Mouse (Mus musculus) T-helper 17 cell (primary cell): ENCODE measurements around the gene Dicer1.

ENCODE experiments used
- in situ Hi-C, 2 experiments: fragments of 300-600 bp; cut with MboI, MseI; formaldehyde crosslinking; loops; 1 replicate in 1 of 2; 2 replicates in 1 of 2; pipeline ENCODE4 v1.15.1; 2025; ENCODE audit warnings: high pct_unique_total_duplicates in 2 of 2

Gene Dicer1

DNA sequence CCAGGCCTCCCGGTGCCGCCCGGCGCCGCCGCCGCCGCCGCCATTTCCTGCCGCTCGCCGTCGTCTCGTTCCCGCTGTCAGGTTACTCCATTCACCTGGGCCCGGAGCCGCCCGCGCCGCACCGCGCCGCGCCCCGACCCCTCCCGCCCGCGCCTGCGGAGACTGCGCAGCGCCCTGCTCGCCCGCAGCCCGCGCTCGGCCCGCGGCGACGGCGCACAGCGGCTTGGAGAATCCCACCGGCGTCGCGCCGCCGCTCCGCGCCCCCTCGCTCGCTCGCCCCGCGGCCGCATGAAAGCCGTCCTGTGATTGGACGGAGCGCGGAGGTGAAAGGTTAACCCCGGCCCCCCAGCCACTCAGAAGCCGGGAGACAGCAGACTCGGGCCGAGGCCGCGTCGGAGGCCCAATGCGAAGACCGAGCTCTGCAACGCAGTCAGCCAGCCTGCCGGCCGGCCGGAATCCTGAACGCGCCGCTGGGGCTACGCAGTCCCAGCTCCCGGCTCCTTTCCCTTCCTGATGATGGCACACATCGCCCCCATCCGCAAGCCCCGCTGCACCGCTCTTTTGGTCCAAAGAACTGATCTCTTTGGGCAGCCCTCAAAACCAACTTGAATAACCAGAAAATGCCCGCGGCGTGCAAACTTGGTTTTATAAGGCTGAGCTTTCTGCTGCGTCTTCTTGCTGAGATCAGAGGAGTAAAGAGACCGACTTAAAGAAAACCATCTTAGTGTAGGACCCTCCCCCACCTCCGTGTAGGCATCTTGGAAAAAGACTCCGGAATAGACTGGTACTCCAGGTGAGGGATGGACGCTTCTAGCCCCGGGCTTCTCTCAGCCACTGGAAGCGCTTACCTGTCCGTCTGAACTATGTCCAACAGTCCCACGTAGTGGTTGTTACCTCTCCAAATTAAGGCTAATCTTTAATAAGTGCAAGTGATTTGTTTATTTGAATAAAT lies at the start of gene Dicer1:
Dicer1 (minus strand) TSS at position 139 of the 952 bp plus-strand sequence.
- in situ Hi-C loops, result no loop called here

- in situ Hi-C loops, result no loop called here
Measured at GRCm38 (mm10) chr12:104799365-104799764, 47.6 kb upstream of the Dicer1 start.

GRCm38 (mm10) chr12:104797905-104798304 lies 46.2 kb upstream of the Dicer1 start:
- in situ Hi-C loops, result no loop called here

DNA sequence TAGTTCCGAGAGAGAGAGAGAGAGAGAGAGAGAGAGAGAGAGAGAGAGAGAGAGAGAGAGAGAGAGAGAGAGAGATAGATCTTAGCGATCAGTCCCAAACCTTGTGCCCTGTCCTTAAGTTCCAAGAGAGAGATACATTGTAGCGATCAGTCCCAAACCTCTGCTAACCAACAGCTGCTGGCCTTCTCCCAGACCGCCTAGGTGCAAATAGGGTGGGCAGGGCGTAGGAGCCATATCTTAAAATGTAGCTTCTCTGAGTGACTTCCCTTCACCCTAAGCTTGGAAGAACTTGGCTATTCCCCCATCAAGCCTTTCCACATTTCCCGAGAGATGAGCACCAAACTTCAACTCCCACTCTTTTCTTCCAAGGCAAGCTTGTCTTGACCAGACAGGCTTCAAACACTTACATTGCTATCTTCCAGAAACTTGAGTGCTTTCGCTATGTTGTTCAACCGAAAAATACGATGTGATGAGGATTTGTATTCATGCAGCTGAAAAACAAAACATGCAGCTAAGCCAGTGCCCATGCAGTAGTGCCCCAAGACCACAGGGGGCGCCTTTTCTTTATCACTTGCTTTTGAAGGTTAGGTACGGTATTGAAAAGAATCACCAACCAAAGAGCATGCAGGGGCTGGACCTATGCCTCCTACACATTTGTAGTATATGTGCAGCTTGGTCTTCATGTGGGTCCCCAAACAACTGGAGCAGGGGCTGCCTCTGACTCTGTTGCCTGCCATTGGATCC lies 45.1 kb upstream of the Dicer1 start:
- in situ Hi-C loops, result no loop called here

- in situ Hi-C loops, result no loop called here
Measured at GRCm38 (mm10) chr12:104794957-104795356, 43.2 kb upstream of the Dicer1 start.

GRCm38 (mm10) chr12:104793486-104793885 lies 41.7 kb upstream of the Dicer1 start:
- in situ Hi-C loops, result no loop called here

GRCm38 (mm10) chr12:104777603-104778002 lies 25.9 kb upstream of the Dicer1 start:
- in situ Hi-C loops, result loop anchor here in 1 of 2 experiments (5.0 kb wide), 1 partner anchor 1225 kb away; no protein-coding TSS in a partner anchor

GRCm38 (mm10) chr12:104771941-104772340 lies 20.2 kb upstream of the Dicer1 start:
- in situ Hi-C loops, result no loop called here

DNA sequence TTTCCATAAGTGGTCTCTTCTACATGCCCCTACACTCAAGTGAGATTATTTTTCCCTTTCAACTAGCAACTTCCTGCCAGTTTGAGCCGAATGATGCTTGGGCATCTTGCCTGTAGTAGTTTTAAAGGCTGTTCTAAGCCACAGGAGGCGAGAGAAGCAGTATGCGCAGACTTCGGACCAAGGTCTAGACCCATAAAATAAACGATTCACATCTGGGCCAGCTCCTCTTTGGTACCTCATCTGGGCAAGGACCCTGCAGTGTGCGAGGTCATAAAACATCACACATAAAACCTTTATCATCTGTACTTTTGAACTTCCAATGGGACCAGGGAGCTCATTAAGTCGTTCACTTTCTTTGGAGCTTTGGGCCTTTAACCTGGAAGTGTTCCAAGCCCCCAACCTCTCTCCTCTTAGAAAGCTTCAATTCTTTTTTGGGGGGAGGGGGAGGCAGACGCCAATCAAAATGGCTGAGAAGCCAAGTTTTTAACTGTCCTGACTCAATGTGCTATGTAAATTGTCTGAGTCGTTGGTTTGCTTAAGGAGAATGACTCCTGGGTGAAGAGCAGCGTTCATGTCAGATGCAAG lies 17.5 kb upstream of the Dicer1 start:
- in situ Hi-C loops, result no loop called here

DNA sequence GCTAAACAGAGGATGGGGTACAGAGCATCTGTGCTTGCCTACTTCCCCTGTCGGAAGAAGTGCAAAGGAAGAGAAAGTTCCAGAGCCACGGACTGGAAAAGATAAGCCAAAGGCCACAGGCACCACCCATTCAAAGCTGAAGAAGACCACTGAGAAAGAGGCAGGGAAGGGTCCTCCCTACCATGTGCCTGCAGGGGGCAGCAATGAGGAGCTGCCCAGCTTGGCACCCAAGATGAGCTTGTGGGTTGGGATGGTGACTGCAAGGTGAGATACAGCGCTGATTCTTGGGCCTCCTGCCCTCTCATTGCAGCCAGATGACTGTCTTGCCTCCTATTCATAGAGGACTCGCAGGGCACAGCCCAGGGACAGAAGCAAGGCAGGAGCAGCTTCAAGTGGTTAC lies 15.4 kb upstream of the Dicer1 start:
- in situ Hi-C loops, result no loop called here

DNA sequence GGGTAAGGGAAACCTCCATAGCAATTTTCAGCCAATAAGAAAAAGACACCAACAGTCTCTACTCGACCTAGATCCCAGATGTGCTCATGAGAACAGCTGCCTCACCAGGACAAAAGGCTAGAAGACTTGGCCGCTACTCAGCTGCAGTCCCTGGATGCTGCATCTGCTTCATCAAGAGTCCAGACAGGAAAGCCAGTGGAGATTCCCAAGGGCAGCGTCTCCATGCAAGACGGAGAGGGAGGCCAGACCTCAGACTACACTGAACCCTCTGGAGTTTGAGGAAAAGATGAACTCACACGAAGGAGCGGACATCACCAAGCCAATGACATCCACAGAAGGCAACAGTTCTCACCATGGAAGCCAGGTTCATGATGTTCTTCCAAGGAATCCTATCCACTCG lies 14.0 kb upstream of the Dicer1 start:
- in situ Hi-C loops, result no loop called here

DNA sequence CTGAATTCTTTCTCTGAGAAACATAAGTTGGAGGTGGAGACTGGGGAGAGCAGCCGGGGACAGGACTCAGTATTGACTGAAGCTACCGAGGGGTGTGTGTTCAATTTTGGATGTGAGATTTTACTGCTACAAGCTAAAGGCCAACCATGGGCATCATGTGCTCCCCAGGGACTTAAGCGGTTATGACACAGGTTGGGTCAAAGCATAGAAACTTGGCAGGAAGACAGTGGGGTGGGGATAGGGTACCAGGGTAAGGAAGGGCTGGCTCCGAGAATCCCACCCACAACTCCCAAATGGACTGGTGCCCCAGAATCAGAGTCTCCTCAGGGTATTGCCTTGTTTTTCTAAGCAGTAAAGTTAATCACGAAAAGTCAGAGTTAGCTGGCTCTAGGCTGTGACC lies 13.4 kb upstream of the Dicer1 start:
- in situ Hi-C loops, result no loop called here

- in situ Hi-C loops, result no loop called here
Measured at GRCm38 (mm10) chr12:104763918-104764317, 12.2 kb upstream of the Dicer1 start.

- in situ Hi-C loops, result no loop called here
Measured at GRCm38 (mm10) chr12:104761411-104761810, 9.7 kb upstream of the Dicer1 start.

- in situ Hi-C loops, result loop anchor here in 1 of 2 experiments (5.0 kb wide), 1 partner anchor 279 kb away; no protein-coding TSS in a partner anchor
Measured at GRCm38 (mm10) chr12:104758066-104758465, 6.3 kb upstream of the Dicer1 start.

- in situ Hi-C loops, result no loop called here
Measured at GRCm38 (mm10) chr12:104753686-104754085, 1.9 kb upstream of the Dicer1 start.

DNA sequence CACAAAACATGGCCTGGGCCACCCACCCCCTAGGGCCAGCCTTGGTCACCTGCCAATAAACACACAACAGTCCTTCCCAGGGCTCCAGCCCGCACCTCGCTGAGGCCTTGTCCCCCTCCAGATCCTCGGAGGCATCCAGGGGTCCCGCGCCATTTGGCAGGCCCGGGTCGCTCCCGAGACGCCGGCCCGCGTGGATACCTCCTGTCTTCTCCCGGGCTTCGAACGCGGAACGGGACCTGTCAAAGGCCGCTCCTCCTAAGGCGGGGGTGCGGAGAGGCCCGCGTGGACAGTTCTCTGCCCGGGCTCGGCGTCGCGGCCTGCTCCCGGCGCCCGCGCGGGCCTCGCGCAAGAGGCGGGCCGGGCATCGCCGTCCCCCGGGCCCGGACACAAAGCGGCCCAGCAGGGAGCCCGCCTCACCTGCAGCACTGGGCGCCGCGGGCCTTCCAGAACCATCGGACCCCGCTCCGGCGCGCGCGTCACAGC lies 380 bp downstream of the Dicer1 start:
- in situ Hi-C loops, result no loop called here

DNA sequence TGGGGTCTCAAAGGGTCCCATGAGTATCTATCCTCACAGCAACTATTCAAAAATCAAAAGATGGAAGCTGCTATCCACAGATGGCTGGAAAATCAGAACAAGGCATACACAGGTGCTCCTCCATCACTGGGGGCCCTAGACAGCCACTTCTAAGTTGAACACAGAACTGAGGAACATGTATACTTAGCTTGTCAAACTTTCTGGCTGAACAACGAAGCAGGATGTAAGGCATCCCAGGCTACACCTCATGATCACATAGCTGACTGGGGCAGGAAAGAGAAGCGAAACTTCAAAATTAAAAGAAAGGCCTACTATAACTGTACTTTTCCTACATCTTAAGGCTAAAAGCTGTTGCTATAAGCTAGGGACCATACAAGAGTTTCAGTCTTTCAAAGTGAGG lies 2.8 kb downstream of the Dicer1 start:
- in situ Hi-C loops, result no loop called here

DNA sequence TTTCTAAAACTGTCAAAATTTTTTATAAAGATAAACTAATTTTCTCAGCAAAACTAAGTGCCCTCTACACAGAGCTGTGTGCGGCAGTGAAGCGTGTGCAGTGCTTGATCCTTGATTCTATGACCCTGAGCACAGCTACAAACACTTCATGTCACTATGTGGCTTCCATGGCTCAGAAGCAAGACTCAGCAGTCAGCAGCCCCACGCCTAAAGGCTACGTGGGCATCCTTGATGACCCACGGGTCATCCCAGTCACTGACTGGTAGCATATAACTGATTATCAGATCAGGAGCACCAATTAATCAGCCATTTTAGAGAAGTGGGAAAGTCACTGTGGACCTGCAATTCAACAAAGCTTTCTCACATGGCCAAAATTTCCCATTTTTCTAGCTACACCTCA lies 4.5 kb downstream of the Dicer1 start:
- in situ Hi-C loops, result no loop called here

DNA sequence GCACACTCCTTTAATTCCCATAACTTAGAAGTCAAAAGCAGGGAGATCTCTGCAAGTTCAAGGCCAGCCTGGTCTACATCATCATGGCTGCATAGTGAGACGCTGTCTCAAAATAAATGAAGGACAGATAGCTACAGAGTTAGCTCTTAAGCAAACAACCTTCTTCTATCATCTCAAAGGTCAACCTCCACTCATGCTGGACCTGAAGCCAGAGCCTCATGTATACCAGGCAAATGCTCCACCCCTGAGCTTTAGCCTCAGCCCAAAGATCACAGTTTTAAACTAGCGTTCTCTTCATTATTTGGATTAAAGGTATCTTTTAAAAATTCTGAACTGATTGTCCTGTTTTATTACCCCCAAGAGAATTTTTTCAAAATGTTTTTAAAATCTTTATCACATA lies 5.2 kb downstream of the Dicer1 start:
- in situ Hi-C loops, result no loop called here

DNA sequence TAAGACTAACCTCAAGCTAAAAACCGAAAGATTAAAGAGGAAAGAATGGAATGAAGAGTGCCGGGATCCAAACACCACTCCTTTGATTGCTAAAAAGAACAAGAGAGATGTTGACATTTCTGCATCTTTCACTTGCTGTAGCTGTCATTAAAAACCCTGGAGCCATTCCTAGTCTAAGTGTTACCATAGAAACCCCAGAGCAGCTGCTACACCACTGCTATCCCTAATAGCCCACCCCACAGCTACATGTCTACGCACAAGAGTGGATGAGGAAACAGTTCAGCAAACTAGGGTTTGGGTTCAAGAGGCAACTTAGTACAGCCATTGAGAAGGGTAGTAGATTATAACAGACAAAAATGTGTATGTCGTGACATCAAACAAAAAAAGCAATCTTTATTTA lies 8.1 kb downstream of the Dicer1 start:
- in situ Hi-C loops, result no loop called here

DNA sequence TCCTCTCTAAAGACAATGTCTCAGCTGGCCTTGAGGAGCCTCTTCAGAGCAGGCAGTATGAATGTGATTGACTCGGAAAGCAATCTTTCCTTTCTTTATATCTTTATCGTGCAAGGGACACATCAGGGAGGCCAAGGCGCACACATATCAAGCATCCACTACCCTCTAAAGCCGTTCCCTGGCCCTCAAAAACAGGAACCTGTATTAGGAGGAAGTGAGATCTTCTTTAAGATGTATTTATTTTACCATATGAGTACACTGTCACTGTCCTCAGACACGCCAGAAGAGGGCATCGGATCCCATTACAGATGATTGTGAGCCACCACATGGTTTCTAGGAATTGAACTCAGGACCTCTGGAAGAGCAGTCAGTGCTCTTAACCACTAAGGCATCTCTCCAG lies 9.5 kb downstream of the Dicer1 start:
- in situ Hi-C loops, result no loop called here
